Mouse (Mus musculus) CH12.LX (cell line): ENCODE measurements around the gene Map1lc3b. TPM values are rescaled to one million over a fixed set of nuclear protein-coding genes. Genes with fewer than 3 reads are reported as not detected.

Experiments
- DNase-seq: peaks from one replicate; pipeline ENCODE4 v3.0.0-alpha.2; 2013; ENCODE audit errors: extremely low read depth
- H3K27ac ChIP-seq: 2 replicates; pipeline ENCODE4 v1.5.1; 2012; ENCODE audit warnings: low read depth, mild to moderate bottlenecking, control low read depth, moderate library complexity; ENCODE audit not compliant: insufficient read depth
- H3K27me3 ChIP-seq: replicated peaks from 2 replicates; pipeline ENCODE3; 2012; ENCODE audit warnings: inconsistent platforms
- H3K36me3 ChIP-seq, 2 experiments: replicated peaks in 1 of 2; 2 replicates each; pipeline versions ENCODE3 to v1.6.1; 2012; ENCODE audit warnings: inconsistent platforms in 1 of 2, low read length in 1 of 2, mild to moderate bottlenecking in 1 of 2, mixed read lengths in 1 of 2, moderate library complexity in 1 of 2; ENCODE audit not compliant: control insufficient read depth in 1 of 2, insufficient read depth in 1 of 2
- H3K4me1 ChIP-seq, 2 experiments: 2 replicates each; pipeline ENCODE4 v1.6.1; 2012; ENCODE audit warnings: inconsistent platforms in 1 of 2, moderate library complexity in 1 of 2; ENCODE audit not compliant: insufficient read depth in 2 of 2, control insufficient read depth in 1 of 2
- H3K4me2 ChIP-seq: 2 replicates; pipeline ENCODE4 v1.6.1; 2012; ENCODE audit warnings: low read depth, mild to moderate bottlenecking, control low read depth; ENCODE audit not compliant: poor library complexity, insufficient read depth, severe bottlenecking
- H3K4me3 ChIP-seq, 3 experiments: fragments of 150-350 bp in 1 of 3; sonication (generic) in 1 of 3; replicated peaks in 1 of 3; 2 replicates each; pipeline versions ENCODE3 to v1.5.1; 2011 to 2012; ENCODE audit warnings: low read depth in 2 of 3, low read length in 2 of 3, mild to moderate bottlenecking in 2 of 3, moderate library complexity in 2 of 3, control low read depth in 1 of 3, improper control_type of control experiment in 1 of 3, inconsistent platforms in 1 of 3, mixed read lengths in 1 of 3; ENCODE audit not compliant: poor library complexity in 1 of 3
- H3K79me2 ChIP-seq: replicated peaks from 2 replicates; pipeline ENCODE4 v1.6.1; 2012; ENCODE audit warnings: mild to moderate bottlenecking, moderate library complexity; ENCODE audit not compliant: control insufficient read depth, poor library complexity, insufficient read depth, severe bottlenecking; ENCODE audit errors: extremely low read depth
- H3K9ac ChIP-seq: 2 replicates; pipeline ENCODE4 v1.6.1; 2012; ENCODE audit warnings: low read depth, mild to moderate bottlenecking, control low read depth, moderate library complexity; ENCODE audit not compliant: insufficient read depth
- H3K9me3 ChIP-seq: replicated peaks from 2 replicates; pipeline ENCODE3; 2012; ENCODE audit warnings: low read length, inconsistent platforms, mixed read lengths
- BHLHE40 ChIP-seq: IDR thresholded peaks from 2 replicates; pipeline ENCODE4 v1.6.1; 2011; ENCODE audit warnings: mild to moderate bottlenecking, low read depth, low read length, improper control_type of control experiment
- CTCF ChIP-seq, 2 experiments: IDR thresholded peaks in 1 of 2; conservative IDR thresholded peaks in 1 of 2; 2 replicates each; pipeline ENCODE4 v1.5.1; 2011 to 2012; ENCODE audit warnings: low read depth in 2 of 2, low read length in 2 of 2, improper control_type of control experiment in 1 of 2, inconsistent platforms in 1 of 2, mild to moderate bottlenecking in 1 of 2, moderate library complexity in 1 of 2
- E2F4 ChIP-seq: IDR thresholded peaks from 2 replicates; pipeline ENCODE4 v1.6.1; 2011; ENCODE audit warnings: low read depth, low read length, improper control_type of control experiment; ENCODE audit not compliant: insufficient replicate concordance
- ELF1 ChIP-seq: IDR thresholded peaks from 2 replicates; pipeline ENCODE4 v1.6.1; 2014; ENCODE audit warnings: low read depth, mild to moderate bottlenecking, inconsistent platforms, low read length, improper control_type of control experiment
- ETS1 ChIP-seq: conservative IDR thresholded peaks from 2 replicates; pipeline ENCODE4 v1.6.1; 2012; ENCODE audit warnings: low read depth, mild to moderate bottlenecking, inconsistent platforms, low read length, improper control_type of control experiment, moderate library complexity
- GABPA ChIP-seq: IDR thresholded peaks from 2 replicates; pipeline ENCODE4 v1.6.1; 2012; ENCODE audit warnings: low read depth, low read length, improper control_type of control experiment, inconsistent platforms; ENCODE audit not compliant: insufficient replicate concordance
- IRF4 ChIP-seq: IDR thresholded peaks from 2 replicates; pipeline ENCODE4 v1.6.1; 2014; ENCODE audit warnings: low read depth, mild to moderate bottlenecking, inconsistent platforms, low read length, improper control_type of control experiment
- JUN ChIP-seq: IDR thresholded peaks from 2 replicates; pipeline ENCODE4 v1.6.1; 2011; ENCODE audit warnings: low read depth, mild to moderate bottlenecking, low read length, improper control_type of control experiment, moderate library complexity; ENCODE audit not compliant: insufficient read depth
- JUND ChIP-seq: conservative IDR thresholded peaks from 2 replicates; pipeline ENCODE4 v1.6.1; 2011; ENCODE audit warnings: low read depth, low read length, improper control_type of control experiment
- KAT2A ChIP-seq: IDR thresholded peaks from 2 replicates; pipeline ENCODE4 v1.6.1; 2012; ENCODE audit warnings: low read length, improper control_type of control experiment, inconsistent platforms; ENCODE audit not compliant: insufficient replicate concordance
- MAFK ChIP-seq: IDR thresholded peaks from 2 replicates; pipeline ENCODE4 v1.6.1; 2011; ENCODE audit warnings: low read length, improper control_type of control experiment; ENCODE audit not compliant: insufficient replicate concordance
- MAX ChIP-seq: IDR thresholded peaks from 2 replicates; pipeline ENCODE4 v1.6.1; 2011; ENCODE audit warnings: low read length, improper control_type of control experiment
- NELFE ChIP-seq: IDR thresholded peaks from 2 replicates; pipeline ENCODE4 v1.6.1; 2011; ENCODE audit warnings: low read depth, low read length, improper control_type of control experiment
- NRF1 ChIP-seq: IDR thresholded peaks from 2 replicates; pipeline ENCODE4 v1.6.1; 2014; ENCODE audit warnings: low read depth, mild to moderate bottlenecking, inconsistent platforms, low read length, improper control_type of control experiment, moderate library complexity
- PAX5 ChIP-seq: IDR thresholded peaks from 2 replicates; pipeline ENCODE4 v1.6.1; 2012; ENCODE audit warnings: low read length, inconsistent platforms, mixed read lengths
- POLR2AphosphoS2 ChIP-seq: IDR thresholded peaks from 2 replicates; pipeline ENCODE4 v1.6.1; 2011; ENCODE audit warnings: low read depth, low read length, improper control_type of control experiment
- RAD21 ChIP-seq: IDR thresholded peaks from 2 replicates; pipeline ENCODE4 v1.6.1; 2011; ENCODE audit warnings: low read depth, mild to moderate bottlenecking, low read length, improper control_type of control experiment, moderate library complexity
- RCOR1 ChIP-seq: conservative IDR thresholded peaks from 2 replicates; pipeline ENCODE4 v1.6.1; 2012; ENCODE audit warnings: low read depth, mild to moderate bottlenecking, inconsistent platforms, low read length, improper control_type of control experiment
- TCF12 ChIP-seq: IDR thresholded peaks from 2 replicates; pipeline ENCODE4 v1.6.1; 2014; ENCODE audit warnings: low read depth, mild to moderate bottlenecking, inconsistent platforms, low read length, improper control_type of control experiment
- UBTF ChIP-seq: IDR thresholded peaks from 2 replicates; pipeline ENCODE4 v1.6.1; 2012; ENCODE audit warnings: low read depth, mild to moderate bottlenecking, inconsistent platforms, low read length, improper control_type of control experiment, moderate library complexity
- ZKSCAN1 ChIP-seq: IDR thresholded peaks from 2 replicates; pipeline ENCODE4 v1.6.1; 2012; ENCODE audit warnings: low read depth, inconsistent platforms, low read length, improper control_type of control experiment, borderline replicate concordance
- ZMIZ1 ChIP-seq: IDR thresholded peaks from 2 replicates; pipeline ENCODE4 v1.6.1; 2012; ENCODE audit warnings: low read depth, mild to moderate bottlenecking, inconsistent platforms, low read length, improper control_type of control experiment
- ZNF384 ChIP-seq: IDR thresholded peaks from 2 replicates; pipeline ENCODE4 v1.6.1; 2012; ENCODE audit warnings: low read depth, low read length, improper control_type of control experiment, inconsistent platforms
- dilution Hi-C: fragments of 300-500 bp; cut with MboI; formaldehyde crosslinking; loops from 2 replicates; pipeline ENCODE4 v1.14.3; 2020; ENCODE audit warnings: low sequenced_read_pairs; ENCODE audit not compliant: extremely low pct_unique_long_range_greater_than_20kb, extremely low pct_ligation_motif_present
- in situ Hi-C: fragments of 300-500 bp; cut with MboI; formaldehyde crosslinking; loops from 3 replicates; pipeline ENCODE4 v1.14.3; 2019; ENCODE audit warnings: low sequenced_read_pairs, low pct_ligation_motif_present, low pct_unique_long_range_greater_than_20kb, mixed read lengths
- polyA plus RNA-seq: library from polyadenylated mRNA; unstranded; fragments of >175 nt; gene quantifications from 2 replicates; pipeline ENCODE4 v1.2.1, GENCODE M21; 2012; ENCODE audit warnings: low read depth; ENCODE audit not compliant: insufficient read length
- total RNA-seq, 2 experiments: library from RNA; depleted of rRNA; stranded (reverse); fragments of 300-350 nt in 1 of 2; fragments of >200 nt in 1 of 2; gene quantifications; 2 replicates each; pipeline ENCODE4 v1.2.3; 2012 to 2014

Map1lc3b gene
- total and polyA plus RNA-seq, 3 experiments: 45.7 to 55.8 (median 48.9) TPM

GRCm38 (mm10) chr8:121550056-121550455 is 40.1 kb upstream of the Map1lc3b start:
- H3K36me3 ChIP-seq: peaks cover 42 to 62% of the 10 kb centered on the region in 2 experiments
- no peak overlapping the region for H3K4me3 ChIP-seq
- DNase-seq: no peak
- no peak overlapping the region for H3K27ac ChIP-seq
- peaks cover 0 to 7% of the 10 kb centered on the region in 2 experiments; a peak in 2 of 4 replicates for H3K4me1 ChIP-seq
- no peak overlapping the region for H3K9ac ChIP-seq
- in situ Hi-C loops: no loop called here
- dilution Hi-C loops: no loop called here
- H3K79me2 ChIP-seq: no peaks in the 10 kb centered on the region
- no peak for TF ChIP-seq PAX5
- no peak for TF ChIP-seq ZNF384
- no peak for TF ChIP-seq BHLHE40
- no peak for TF ChIP-seq IRF4
- no peak for TF ChIP-seq RAD21
- TF ChIP-seq NELFE: no peak
- no peak for TF ChIP-seq ELF1
- no peak for TF ChIP-seq MAX
- no peak for TF ChIP-seq E2F4
- TF ChIP-seq RCOR1: no peak
- peaks cover 14% of the 10 kb centered on the region for H3K27me3 ChIP-seq
- no peak overlapping the region for H3K4me2 ChIP-seq
- no peaks in the 10 kb centered on the region for H3K9me3 ChIP-seq

- in situ Hi-C loops (no loop called here), dilution Hi-C loops (no loop called here)
- no peak overlapping the region for H3K4me3 ChIP-seq
- H3K36me3 ChIP-seq: peaks cover 50 to 73% of the 10 kb centered on the region in 2 experiments
- TF ChIP-seq CTCF (conservative IDR thresholded peaks at IDR 0.05 in 1 of 2, IDR thresholded peaks at IDR 0.05 in 1 of 2; ENCODE audit: low read depth in 2 of 2, low read length in 2 of 2) (no peak), ETS1 (no peak), NRF1 (no peak), ZKSCAN1 (no peak), JUN (no peak), TCF12 (no peak), ELF1 (no peak), MAFK (no peak), JUND (no peak), KAT2A (no peak), ZNF384 (no peak), ZMIZ1 (no peak), UBTF (no peak), GABPA (no peak), BHLHE40 (no peak), POLR2AphosphoS2 (no peak), RCOR1 (no peak)
- no peak overlapping the region for H3K4me2 ChIP-seq
- peaks cover 0 to 2% of the 10 kb centered on the region in 2 experiments; a peak in 1 of 4 replicates for H3K4me1 ChIP-seq
- no peaks in the 10 kb centered on the region for H3K9me3 ChIP-seq
- no peaks in the 10 kb centered on the region for H3K79me2 ChIP-seq
- no peak overlapping the region for H3K27ac ChIP-seq
- no peak for DNase-seq
- no peak overlapping the region for H3K9ac ChIP-seq
- H3K27me3 ChIP-seq: peaks cover 2% of the 10 kb centered on the region
Observed at GRCm38 (mm10) chr8:121551065-121551985, 38.8 kb upstream of the Map1lc3b start.
